Mouse (Mus musculus) embryo, embryonic 10 days (tissue): ENCODE data around the gene Ttll2.
"Not testable (repeated sequence)": the region's sequence is repeated elsewhere in the genome, so short reads cannot be mapped to it uniquely, and the experiment has no call there.

Source experiments
- DNase-seq: peaks from one replicate; pipeline ENCODE4 v3.0.0-alpha.2; 2015; ENCODE audit warnings: low spot score

The Ttll2 gene

GRCm38 (mm10) chr17:7360749-7361465 lies 8.4 kb upstream of the Ttll2 start:
- not testable (repeated sequence) for DNase-seq

GRCm38 (mm10) chr17:7359806-7360205 lies 7.3 kb upstream of the Ttll2 start:
- DNase-seq, result not testable (repeated sequence)

GRCm38 (mm10) chr17:7348765-7349164 lies 3.7 kb downstream of the Ttll2 start:
- DNase-seq, result not testable (repeated sequence)

GRCm38 (mm10) chr17:7337381-7337780 lies 15.1 kb downstream of the Ttll2 start:
- not testable (repeated sequence) for DNase-seq

GRCm38 (mm10) chr17:7332745-7333144 lies 19.8 kb downstream of the Ttll2 start:
- DNase-seq, result not testable (repeated sequence)

GRCm38 (mm10) chr17:7326415-7326814 lies 26.1 kb downstream of the Ttll2 start:
- not testable (repeated sequence) for DNase-seq

GRCm38 (mm10) chr17:7324346-7324745 lies 28.1 kb downstream of the Ttll2 start, which contains the start of gene Tcp10a:
Gene Tcp10a (plus strand): TSS chr17:7324646.
- not testable (repeated sequence) for DNase-seq

GRCm38 (mm10) chr17:7319789-7320188 lies 32.7 kb downstream of the Ttll2 start:
- not testable (repeated sequence) for DNase-seq

GRCm38 (mm10) chr17:7315693-7316382 lies 36.7 kb downstream of the Ttll2 start:
- DNase-seq, result not testable (repeated sequence)

GRCm38 (mm10) chr17:7306278-7307196 lies 46.0 kb downstream of the Ttll2 start:
- DNase-seq, result not testable (repeated sequence)
